Mouse (Mus musculus) intestine, embryonic 14.5 days (tissue): ENCODE measurements at regions not wholly inside any gene's neighbourhood (a gene's known extent, or its start where the extent isn't known, plus 50 kb on each side); places are given as distances from the start of the nearest gene placed in this dataset.

Experiments
- ATAC-seq: fragments of 200-750 bp; cut with Nextera tagmentation; replicated peaks from 2 replicates; pipeline ENCODE4 v1.8.0; 2017; ENCODE audit warnings: low read depth, moderate number of reproducible peaks, moderate TSS enrichment, moderate library complexity; ENCODE audit not compliant: low FRiP score, low TSS enrichment
- DNase-seq: peaks from one replicate; pipeline ENCODE4 v3.0.0-alpha.2; 2018; ENCODE audit warnings: low spot score
- H3K27ac ChIP-seq: fragments of 300-500 bp; sonication (generic); 2 replicates; pipeline ENCODE4 v1.5.1; 2014; ENCODE audit warnings: low read depth, mild to moderate bottlenecking, control low read depth
- H3K27me3 ChIP-seq: fragments of 300-500 bp; sonication (generic); replicated peaks from 2 replicates; pipeline ENCODE4 v1.6.1; 2014; ENCODE audit warnings: low read length, control low read depth; ENCODE audit not compliant: control insufficient read depth, insufficient read depth
- H3K36me3 ChIP-seq: fragments of 300-500 bp; sonication (generic); 2 replicates; pipeline ENCODE4 v1.6.1; 2014; ENCODE audit warnings: low read length, control low read depth; ENCODE audit not compliant: control insufficient read depth, insufficient read depth
- H3K4me1 ChIP-seq: fragments of 300-500 bp; sonication (generic); replicated peaks from 2 replicates; pipeline ENCODE4 v1.6.1; 2014; ENCODE audit warnings: low read length, control low read depth, mixed read lengths; ENCODE audit not compliant: control insufficient read depth, insufficient read depth
- H3K4me2 ChIP-seq: fragments of 300-500 bp; sonication (generic); 2 replicates; pipeline ENCODE4 v1.6.1; 2014; ENCODE audit warnings: low read length
- H3K4me3 ChIP-seq: fragments of 300-500 bp; sonication (generic); 2 replicates; pipeline ENCODE4 v1.5.1; 2014; ENCODE audit warnings: low read depth, low read length, control low read depth, mixed read lengths
- H3K9ac ChIP-seq: fragments of 300-500 bp; sonication (generic); 2 replicates; pipeline ENCODE4 v1.6.1; 2014; ENCODE audit warnings: mild to moderate bottlenecking, low read length
- H3K9me3 ChIP-seq: fragments of 300-500 bp; sonication (generic); 2 replicates; pipeline ENCODE4 v1.6.1; 2016; ENCODE audit warnings: low read length, control low read depth; ENCODE audit not compliant: control insufficient read depth
- WGBS: fragments of 180-500 bp; shearing (Covaris S2); extraction: QIAGEN DNeasy Blood & Tissue Kit; methylation state at CpG from one replicate; pipeline ENCODE4 v1.1.7; 2014; 5-methylcytosine and 5-hydroxymethylcytosine counted together

DNA sequence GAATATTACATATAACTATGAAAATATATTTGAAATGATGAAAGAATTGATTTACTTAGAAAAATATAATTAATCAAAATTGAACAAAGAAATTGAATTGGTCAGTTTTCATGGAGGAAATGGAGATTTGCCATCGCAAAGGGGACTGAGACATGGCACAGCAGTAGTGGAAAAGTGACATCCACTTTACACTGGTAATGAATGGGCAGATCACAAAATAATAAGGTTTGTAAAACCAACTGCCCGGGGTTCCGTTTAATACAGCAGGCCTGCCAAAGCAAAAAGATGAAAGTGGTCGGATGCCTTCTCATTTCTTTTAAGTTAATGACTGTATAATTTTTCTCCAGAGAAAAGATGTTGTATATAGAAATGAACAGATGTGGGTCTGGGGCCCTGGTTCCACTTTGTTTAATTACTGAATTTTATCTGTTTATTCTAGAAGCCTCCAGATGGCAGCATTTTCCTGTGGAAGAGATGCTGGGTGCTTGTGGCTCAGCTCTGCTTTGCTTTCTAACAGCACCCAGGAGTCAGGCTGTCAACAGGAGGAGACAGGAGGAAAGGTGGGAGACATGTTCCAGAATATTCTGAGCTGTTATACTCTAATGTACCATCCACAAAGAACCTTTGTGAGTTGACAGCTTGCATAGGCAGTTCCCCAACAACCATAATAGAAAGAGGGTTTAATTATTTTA is 75.6 kb upstream of the Fbxl17 start:
- Histone ChIP-seq H3K4me3 (no peak overlapping the region), H3K9ac (no peak overlapping the region), H3K27me3 (no peaks in the 10 kb centered on the region)

DNA sequence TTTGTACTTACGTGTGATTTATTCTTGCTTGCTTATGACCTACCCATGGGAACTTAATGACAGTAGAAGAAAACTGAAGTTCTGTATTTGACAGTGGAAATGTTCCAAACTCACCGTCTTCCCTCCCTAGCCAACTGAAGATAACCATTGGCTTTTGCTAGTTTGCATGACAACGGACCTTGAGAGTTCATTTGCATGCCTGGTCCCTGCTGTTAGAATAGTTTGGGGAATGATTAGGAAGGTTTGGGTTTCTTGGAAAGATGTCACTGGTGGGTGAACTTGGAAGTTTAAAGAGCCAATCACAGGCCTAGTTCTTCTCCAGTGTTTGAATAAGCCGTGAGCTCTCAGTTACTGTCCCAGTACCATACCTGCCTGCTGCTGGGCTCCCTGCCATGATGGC is 83.1 kb upstream of the Fbxl17 start:
- WGBS = 84% methylated on average over 4 of the region's 4 CpGs
- no peak overlapping the region for H3K9ac ChIP-seq
- H3K4me3 ChIP-seq = no peak overlapping the region
- no peak overlapping the region for H3K27ac ChIP-seq
- no peak for DNase-seq
- H3K4me1 ChIP-seq = no peaks in the 10 kb centered on the region
- no peaks in the 10 kb centered on the region for H3K9me3 ChIP-seq
- no peaks in the 10 kb centered on the region for H3K27me3 ChIP-seq
- no peak overlapping the region for H3K4me2 ChIP-seq
- no peak for ATAC-seq
- H3K36me3 ChIP-seq = no peaks in the 10 kb centered on the region

More for the DNA sequence above, 75.6 kb upstream of the Fbxl17 start:
- DNase-seq (no peak), ATAC-seq (no peak)
- Histone ChIP-seq H3K4me2 (no peak overlapping the region), H3K4me1 (no peaks in the 10 kb centered on the region), H3K27ac (no peak overlapping the region), H3K36me3 (no peaks in the 10 kb centered on the region), H3K9me3 (no peaks in the 10 kb centered on the region)
- WGBS = 44% methylated on average over 4 of the region's 4 CpGs

DNA sequence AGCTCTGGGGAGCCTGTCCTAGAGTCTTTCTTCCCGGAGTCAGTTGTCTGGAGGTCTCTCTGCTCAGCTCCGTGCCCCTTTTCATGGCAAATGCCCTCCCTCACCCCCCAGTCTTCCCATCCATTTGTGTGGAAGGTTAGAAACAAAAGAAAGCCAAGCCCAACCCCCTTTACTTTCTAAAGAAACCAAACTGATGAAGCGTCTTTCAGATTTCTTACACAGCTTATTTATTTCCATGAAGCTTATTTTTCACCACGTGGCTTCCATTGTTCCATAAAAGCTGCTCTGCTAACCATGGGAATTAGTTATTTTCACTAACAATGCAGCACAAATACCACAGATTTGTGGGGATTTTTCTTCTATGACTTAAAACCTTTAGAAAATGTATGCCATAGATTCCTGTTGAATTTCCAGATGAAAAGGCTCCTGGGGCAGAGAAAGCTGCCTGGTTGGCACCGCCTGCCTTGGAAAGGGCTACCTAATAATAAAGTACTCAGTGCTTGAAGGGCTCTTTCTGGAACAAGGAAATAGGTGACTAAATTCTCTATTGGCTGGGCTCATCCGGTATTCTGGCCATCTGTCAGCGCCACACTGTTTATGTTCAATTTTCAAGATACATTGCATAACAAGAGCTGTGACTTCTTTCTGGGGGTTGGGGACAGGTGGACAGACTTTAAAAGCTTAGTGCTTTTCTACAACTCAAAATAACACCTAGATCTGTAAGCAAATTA is 107.4 kb upstream of the Fbxl17 start:
- WGBS = 67% methylated on average over 7 of the region's 7 CpGs
- DNase-seq (no peak), ATAC-seq (no peak)
- H3K4me2 ChIP-seq = no peak overlapping the region
- no peaks in the 10 kb centered on the region for H3K4me1 ChIP-seq
- no peaks in the 10 kb centered on the region for H3K9me3 ChIP-seq
- no peaks in the 10 kb centered on the region for H3K27me3 ChIP-seq
- no peaks in the 10 kb centered on the region for H3K36me3 ChIP-seq
- no peak overlapping the region for H3K4me3 ChIP-seq
- H3K9ac ChIP-seq = no peak overlapping the region
- no peak overlapping the region for H3K27ac ChIP-seq

DNA sequence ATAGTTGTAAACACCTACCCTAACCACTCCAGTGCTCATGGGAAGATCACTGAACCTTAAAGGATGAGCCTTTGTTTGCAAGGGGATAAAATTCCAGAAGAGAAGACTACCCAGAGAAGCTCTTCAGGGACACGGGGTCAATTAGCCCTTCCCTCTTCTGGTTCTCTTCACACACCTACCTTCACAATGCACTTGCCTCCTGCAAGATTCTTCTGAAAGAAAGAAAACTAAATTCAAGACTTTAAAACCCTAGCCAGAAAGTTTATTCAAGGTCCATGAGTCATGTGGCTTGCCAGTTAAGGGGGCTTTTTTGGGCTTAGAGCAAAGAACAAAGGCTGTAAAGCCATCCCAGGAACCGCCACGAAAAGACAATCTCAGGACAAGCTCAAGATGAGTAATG is 122.9 kb upstream of the Fbxl17 start:
- Histone ChIP-seq H3K4me3 (no peak overlapping the region), H3K9me3 (no peaks in the 10 kb centered on the region), H3K4me2 (no peak overlapping the region), H3K9ac (no peak overlapping the region), H3K36me3 (no peaks in the 10 kb centered on the region), H3K27ac (no peak overlapping the region), H3K27me3 (no peaks in the 10 kb centered on the region), H3K4me1 (no peaks in the 10 kb centered on the region)
- 14% methylated on average over 3 of the region's 3 CpGs for WGBS
- no peak for DNase-seq
- no peak for ATAC-seq

DNA sequence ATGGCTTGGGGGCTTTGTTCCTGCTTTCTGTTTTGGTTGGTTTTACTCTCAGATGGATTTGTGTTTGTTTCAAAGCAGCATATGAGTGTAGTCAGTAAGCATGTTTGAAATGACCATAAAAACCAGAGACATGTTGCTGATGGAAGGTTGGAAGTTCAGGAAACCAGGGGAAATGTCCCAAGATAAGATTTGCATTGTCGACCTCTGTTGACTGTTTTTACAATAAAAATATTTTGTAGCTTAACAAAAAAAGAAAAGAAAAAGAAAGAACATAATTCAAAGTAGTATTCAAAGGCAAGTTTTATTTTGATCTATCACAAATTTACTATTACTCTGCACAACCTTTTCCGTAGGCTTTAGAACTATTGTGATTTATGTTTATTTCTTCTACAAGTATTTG is 137.8 kb upstream of the Fbxl17 start:
- WGBS = 66% methylated on average over 2 of the region's 2 CpGs
- DNase-seq = no peak
- H3K4me1 ChIP-seq = no peaks in the 10 kb centered on the region

DNA sequence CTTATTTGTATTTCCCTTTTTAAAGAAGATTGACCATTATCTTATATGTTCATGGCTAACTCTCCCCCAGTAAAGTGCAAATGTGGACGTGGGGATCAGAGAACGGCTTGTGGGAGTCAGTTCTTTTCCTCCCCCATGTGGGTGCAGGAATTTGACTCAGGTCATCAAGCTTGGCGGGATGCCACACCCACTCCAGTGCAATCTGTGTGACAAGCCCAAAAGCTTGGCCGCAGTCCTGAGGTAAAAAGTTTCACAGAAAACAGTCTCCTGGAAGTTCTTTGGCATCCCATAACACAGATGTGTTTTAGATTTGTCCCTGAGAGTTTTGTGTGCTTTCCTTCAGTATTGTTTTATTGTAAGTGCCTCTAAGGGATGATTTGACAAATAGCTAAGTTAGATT is 144.6 kb upstream of the Fbxl17 start:
- Histone ChIP-seq H3K9ac (no peak overlapping the region), H3K36me3 (no peaks in the 10 kb centered on the region), H3K4me2 (no peak overlapping the region), H3K9me3 (no peaks in the 10 kb centered on the region), H3K27me3 (no peaks in the 10 kb centered on the region), H3K4me1 (no peaks in the 10 kb centered on the region), H3K4me3 (no peak overlapping the region), H3K27ac (no peak overlapping the region)
- ATAC-seq (no peak), DNase-seq (no peak)
- WGBS = 71% methylated on average over 4 of the region's 4 CpGs

More for the DNA sequence above, 137.8 kb upstream of the Fbxl17 start:
- H3K4me3 ChIP-seq = no peak overlapping the region
- H3K9ac ChIP-seq = no peak overlapping the region
- no peaks in the 10 kb centered on the region for H3K36me3 ChIP-seq
- H3K9me3 ChIP-seq = no peaks in the 10 kb centered on the region
- no peaks in the 10 kb centered on the region for H3K27me3 ChIP-seq
- no peak for ATAC-seq
- H3K27ac ChIP-seq = no peak overlapping the region
- H3K4me2 ChIP-seq = no peak overlapping the region

DNA sequence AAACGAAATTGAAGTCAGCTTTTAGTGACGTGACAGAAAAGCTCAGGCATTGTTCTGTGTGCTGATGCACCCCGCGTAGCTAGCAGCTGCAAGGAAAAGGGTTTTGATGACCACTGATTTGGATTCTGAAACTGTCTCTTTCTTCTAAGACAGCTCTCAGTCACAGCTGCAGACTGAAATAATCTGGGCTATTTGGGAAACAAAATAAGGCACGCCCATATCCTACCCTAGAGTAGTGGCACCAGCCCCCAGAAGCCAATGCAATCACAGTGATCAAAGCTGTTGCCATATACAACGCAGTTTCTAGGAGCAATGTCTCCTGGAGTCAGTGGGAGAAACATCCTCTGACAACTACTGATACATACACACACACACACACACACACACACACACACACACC is 157.9 kb upstream of the Fbxl17 start:
- H3K9ac ChIP-seq = no peak overlapping the region
- no peak overlapping the region for H3K4me3 ChIP-seq
- peaks cover 6% of the 10 kb centered on the region; the same call in 1 of the 2 replicates for H3K4me1 ChIP-seq
- no peaks in the 10 kb centered on the region for H3K9me3 ChIP-seq
- H3K27me3 ChIP-seq = no peaks in the 10 kb centered on the region
- no peak for ATAC-seq
- DNase-seq = no peak
- no peak overlapping the region for H3K4me2 ChIP-seq
- H3K36me3 ChIP-seq = no peaks in the 10 kb centered on the region
- no peak overlapping the region for H3K27ac ChIP-seq
- WGBS = 79% methylated on average over 6 of the region's 6 CpGs

DNA sequence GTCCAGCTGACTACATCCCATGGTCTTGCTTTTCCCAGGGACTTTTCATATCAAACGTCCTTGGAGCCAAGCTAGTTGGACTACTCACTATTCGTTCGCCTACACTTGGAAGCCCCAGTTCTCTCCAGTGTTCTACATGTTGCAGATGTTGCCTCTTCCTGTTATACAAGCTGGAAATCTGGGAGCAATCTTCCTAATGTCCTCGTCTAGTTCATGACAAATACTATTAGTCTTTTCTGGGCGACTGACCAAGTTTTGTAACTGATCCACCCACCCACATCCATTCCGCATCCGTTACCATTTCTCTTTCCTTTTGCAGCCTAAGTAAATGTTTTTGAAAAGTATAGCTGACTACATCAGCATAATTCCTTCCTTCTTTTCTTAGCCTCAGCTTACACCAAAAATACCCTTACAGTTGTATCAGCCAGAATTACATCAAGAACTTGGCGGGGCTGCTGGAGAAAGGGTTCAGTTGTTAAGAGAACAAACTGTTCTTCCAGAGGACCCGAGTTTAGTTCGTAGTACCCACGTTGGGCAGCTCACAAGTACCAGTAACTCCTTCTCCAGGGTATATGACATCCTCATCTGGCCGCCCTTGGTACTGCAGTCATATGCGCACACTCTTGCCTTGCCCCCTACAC is 161.1 kb upstream of the Fbxl17 start:
- ATAC-seq = peak; percentile 68; the same call in 1 of the 2 replicates
- Histone ChIP-seq H3K4me3 (no peak overlapping the region), H3K4me1 (peaks cover 6% of the 10 kb centered on the region; the same call in 1 of the 2 replicates), H3K27me3 (no peaks in the 10 kb centered on the region), H3K9me3 (no peaks in the 10 kb centered on the region), H3K27ac (peak overlapping the region; percentile 72), H3K9ac (no peak overlapping the region), H3K4me2 (no peak overlapping the region), H3K36me3 (no peaks in the 10 kb centered on the region)
- DNase-seq = peak; percentile 51
- 56% methylated on average over 13 of the region's 13 CpGs for WGBS
